Mouse (Mus musculus) kidney, adult 9 months (tissue): ENCODE data around the gene Rnf126.
"Not testable (repeated sequence)": the region's sequence is repeated elsewhere in the genome, so short reads cannot be mapped to it uniquely, and the experiment has no call there.

ENCODE experiments used
- DNase-seq: peaks from one replicate; pipeline ENCODE4 v3.0.0; 2022

Rnf126 gene

DNA sequence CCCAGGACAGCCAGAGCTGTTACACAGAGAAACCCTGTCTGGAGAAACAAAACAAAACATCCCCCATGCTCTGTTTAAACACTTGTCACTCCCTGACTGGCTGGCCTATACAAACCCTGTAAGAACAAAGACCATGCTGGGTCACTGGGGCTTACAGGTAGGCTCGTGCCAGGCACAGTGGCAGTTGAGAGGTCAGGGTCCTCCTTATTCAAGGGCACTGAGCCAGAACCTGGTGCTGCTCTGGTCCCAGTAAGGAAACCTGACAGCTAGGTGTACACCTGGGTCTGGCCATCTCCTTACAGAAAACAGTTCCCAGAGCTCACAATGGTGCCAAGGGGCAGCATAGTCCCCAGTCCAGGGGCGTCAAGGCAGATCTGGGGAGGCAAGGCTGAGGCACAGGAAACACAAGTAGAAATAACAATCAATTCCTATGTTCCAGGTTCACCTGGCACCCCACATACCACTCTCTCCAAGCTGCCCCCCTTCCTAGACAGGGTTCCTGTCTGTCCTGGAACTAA lies 1.5 kb downstream of the Rnf126 start:
- peak; percentile 45 for DNase-seq

DNA sequence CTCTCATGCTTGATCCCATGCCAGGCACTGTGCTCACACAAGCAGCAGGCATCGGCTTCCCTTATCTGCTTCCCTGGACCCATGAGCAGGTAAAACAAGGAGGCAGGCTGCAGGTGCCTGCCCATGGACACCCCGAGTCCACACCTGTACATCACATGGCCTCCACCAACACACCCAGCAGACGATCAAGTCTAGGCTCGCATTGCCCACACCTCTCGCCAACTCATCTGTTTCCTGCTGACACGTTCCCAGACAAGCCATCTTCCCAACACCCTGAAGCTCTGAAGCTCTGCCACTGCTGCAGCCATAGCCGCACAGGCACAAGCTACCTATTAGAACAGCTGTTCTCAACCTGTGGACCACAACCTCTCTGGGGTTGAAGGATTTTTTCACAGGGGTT lies 2.5 kb downstream of the Rnf126 start:
- no peak for DNase-seq

DNA sequence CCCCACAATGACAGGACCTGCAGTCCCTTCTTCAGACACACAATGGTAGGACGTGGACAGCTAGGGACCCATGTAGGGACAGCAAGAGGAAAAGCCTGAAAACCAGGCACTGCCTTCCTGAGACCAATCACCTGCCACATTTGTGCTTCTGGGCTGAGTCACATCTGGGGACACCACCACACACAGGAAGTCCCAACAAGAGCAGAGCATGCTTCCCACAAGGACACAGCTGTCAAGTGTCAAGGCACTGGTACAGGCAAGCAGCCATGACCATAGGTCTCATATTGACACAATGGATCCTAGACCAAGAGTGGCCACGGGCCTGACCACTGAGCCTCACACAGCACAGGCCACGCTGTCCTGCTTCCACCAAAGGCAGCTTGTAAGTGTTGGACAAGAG lies 3.9 kb downstream of the Rnf126 start:
- no peak for DNase-seq

DNA sequence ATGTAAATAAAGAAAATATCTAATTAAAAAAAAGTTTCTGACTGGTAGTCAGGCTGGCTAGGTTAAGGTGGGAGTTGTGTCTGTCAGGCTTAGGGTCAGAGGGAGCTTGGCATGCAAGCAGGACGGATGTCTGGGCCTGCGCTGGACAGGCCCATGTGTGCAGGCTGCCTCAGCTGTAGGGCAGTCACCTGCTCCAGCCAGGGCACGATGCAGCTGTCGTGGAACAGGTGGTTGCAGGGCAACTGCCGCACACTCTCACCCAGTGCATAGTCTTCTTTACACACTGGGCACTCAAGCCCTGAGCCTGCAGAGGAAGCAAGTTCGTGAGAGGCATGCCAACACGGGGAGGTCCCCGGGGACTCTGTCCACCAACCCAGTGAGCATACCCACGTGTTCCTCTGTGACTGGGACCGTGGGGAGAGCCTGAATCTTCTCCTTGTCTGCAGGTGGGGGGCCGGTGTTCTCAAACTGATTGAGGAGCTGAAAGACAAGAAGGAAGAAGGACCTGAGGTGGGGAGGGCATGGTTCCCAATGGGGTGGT lies 6.1 kb downstream of the Rnf126 start:
- no peak for DNase-seq

DNA sequence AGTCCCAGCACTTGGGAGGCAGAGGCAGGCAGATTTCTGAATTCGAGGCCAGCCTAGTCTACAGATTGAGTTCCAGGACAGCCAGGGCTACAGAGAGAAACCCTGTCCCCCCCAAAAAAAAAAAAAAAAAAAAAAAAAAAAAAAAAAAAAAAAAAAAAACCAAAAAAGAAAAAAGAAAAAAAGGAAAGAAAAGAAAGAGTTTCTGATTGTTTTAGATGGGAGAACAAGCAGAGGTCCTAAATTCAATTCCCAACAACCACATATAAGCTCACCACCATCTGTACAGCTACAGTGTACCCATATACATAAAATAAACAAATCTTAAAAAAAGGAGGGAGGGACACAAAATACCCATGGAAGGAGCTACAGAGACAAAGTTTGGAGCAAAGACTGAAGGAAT lies 7.1 kb downstream of the Rnf126 start:
- DNase-seq = not testable (repeated sequence)

DNA sequence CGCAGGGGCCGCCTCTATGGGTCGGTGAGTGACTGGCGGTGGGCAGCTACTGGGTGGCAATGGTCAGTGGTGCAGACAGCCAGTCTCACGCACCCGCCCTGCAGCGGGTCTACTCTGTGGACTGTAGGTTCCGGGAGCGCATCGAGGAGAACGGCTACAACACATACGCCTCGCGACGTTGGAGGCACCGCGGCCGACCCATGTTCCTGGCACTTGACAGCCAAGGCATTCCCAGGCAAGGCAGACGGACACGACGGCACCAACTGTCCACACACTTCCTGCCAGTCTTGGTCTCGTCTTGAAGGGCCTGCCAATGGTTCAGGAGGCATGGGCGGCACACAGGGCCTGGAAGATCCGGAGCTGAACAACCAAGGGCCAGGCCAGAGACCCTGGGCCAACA lies 10.1 kb downstream of the Rnf126 start:
- DNase-seq = no peak

DNA sequence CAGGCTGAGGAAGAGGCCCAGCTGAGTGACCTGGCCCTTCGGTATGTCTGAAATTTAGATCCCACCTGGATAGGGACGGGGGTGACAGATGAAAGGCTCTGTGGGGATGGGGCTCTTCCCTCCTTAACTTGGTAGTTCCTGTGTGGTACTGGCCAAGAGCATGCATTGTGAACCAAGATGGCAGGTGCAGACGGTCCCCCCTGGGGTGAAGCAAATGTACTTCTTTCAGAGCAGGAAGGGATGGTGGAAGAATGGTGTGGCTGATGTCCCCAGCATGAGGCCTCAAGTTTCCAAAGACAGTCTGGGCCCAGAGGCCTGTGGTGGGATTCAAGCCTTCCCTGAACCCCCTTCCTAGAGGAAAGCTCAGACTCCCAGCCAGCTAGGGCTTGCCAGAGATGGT lies 10.9 kb downstream of the Rnf126 start:
- no peak for DNase-seq

DNA sequence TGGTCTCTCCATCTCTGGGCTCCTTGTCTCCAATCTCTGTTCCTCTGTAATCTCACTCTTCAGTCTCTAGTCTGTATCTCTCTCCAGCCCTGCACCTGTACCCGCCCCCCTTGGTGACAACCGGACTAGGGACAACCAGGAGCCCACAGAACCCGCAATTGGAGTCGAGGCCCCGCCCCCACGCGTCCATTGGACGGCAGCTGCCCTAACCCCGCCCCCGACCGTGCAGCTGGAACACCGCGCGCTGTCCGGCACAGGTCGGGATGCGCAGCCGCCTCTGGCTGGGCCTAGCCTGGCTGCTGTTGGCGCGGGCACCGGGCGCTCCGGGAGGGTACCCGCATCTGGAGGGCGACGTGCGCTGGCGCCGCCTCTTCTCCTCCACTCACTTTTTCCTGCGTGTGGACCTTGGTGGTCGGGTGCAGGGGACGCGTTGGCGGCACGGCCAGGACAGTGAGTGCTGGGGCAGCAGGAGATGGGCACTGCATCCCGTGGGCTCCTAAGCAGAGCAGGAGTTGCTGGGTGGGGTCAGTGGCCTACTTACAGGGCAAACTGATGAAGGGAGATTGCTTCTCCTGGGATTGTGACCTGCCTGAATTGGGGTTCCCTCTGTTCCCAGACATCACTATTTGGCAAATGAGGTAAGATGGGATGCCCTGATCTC lies 11.8 kb downstream of the Rnf126 start, which contains the start of gene Fgf22:
Gene Fgf22, plus strand, starts transcription at position 221 of the 661 bp plus-strand sequence.
- DNase-seq = peak; percentile 75

DNA sequence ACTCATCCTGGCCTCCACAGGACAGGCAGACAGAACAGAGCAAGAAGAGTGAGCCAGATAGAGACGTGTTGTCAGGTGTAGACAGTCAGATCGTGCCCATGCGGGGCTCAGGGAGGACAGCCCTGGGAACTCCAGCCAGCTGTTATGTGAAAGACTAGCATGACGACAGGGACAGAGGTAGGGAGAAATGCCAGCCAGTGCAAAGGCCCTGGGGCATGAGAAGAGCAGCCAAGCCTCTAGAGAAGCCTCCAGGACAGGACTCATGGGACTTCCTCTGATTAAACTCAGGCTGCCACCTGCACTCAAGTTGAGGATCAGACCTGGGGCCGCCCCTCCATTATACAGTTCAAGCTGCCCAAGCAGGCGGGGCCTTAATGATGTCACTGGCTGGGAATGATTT lies 18.3 kb downstream of the Rnf126 start:
- no peak for DNase-seq

DNA sequence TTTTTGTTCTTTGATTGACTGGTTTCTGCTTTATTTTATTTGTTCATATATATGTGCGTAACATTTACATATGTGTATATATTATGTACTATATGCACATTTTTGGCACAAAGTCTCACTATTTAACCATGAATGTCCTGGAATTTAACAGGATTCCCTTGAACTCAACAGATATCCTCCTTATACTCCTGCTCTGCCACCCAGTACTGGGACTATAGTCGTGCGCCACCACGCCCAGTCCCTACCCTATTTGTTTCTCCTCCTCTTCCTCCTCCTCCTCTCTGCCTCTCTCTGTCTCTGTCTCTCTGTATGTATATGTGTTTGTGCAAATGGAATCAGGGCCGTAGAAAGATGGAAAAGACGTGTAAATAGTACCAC lies 20.0 kb downstream of the Rnf126 start:
- DNase-seq = peak; percentile 42

DNA sequence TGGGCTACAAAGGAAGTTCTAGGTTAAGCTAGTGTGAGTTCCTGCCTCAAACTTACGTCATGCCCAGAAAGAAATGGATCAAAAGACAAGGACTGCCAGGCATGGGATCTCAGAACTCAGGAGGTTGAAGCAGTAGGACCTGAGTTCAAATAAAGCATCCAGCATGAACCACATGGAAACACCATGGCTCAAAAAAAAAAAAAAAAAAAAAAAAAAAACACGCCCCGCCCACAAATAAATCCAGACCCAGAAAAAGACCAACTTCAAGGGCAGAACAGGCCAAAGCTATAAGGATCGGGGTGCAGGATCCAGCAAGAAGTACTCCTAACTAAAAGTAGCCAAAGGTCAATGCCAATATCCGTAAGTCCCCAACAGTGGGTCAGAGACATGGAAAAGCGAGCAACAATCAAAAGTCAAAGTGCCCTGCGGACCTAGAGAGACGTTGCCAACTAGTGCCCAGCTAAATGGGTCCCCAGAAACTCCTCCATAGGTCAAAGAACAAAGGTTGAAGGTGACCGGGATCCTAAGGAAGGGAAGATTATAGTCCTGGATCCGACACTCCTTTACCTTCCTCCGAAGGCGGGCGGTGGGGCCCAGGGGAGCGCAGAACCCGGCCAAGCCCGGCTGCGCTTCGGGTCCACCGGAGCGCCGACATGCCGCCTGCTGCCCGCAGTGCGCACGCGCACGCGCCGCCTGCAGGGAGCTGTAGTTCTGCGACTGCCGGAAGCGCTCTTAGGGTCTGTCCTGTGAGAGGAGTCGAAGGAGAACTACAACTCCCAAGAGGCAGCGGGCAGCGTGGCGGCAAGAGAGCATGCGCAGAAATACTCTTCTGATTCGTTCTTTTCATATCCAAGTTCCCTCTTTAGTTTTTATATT lies 20.6 kb downstream of the Rnf126 start, which contains the start of gene Polrmt:
Gene Polrmt, minus strand, starts transcription at position 684 of the 876 bp plus-strand sequence.
- DNase-seq = peak; percentile 99

DNA sequence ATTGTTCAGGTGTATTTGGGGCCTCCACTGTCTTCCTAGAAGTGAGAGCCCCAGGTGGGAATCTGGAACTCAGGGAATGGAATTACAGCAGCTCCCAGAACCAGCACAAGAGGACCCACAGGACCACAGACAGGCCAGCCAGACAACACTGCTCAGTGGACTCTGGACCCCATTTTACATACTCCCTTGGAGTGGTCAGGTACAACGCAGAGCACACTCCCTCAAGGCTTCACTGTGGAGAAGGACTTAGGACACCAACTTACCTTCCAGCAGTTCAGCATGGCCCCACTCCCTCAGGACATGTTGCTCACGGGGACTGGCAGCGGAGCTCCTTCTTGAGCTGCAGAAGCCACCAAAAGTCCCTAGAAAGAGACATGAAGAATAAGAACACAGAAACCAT lies 21.3 kb downstream of the Rnf126 start:
- peak; percentile 57 for DNase-seq

DNA sequence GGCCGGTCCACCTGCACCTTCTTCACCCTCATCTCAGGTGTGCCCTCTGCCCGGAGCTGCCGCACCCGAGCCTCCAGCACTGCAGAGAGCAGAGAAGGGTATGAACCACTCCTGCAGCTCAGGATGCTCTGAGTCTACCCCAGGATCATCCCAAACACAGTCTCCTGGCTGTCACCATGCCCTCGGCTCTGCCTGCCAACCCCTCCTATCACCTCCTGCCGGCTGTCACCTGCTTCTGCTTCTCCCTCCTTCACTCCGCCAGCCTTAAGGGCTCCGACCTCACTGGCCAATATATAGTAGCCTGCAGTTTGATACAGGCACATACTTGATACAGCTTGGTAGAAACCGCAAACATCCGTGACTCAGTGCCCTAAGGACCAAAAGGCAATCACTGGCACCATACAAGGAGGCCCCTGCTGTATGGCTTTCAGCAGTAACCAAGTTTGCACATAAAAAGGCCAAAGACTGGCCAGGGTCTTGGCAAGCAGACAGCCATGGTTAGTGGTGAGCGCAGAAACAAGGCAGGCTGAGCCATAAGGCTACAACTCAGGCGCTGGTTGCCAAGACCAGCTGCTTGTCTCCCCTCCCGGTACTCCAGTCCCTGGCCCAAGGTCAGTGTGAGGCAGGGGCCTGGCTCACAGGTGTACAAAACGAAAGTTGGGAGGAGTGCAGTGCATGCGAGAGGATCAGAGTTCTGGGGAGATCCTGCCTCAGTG lies 22.9 kb downstream of the Rnf126 start:
- no peak for DNase-seq

DNA sequence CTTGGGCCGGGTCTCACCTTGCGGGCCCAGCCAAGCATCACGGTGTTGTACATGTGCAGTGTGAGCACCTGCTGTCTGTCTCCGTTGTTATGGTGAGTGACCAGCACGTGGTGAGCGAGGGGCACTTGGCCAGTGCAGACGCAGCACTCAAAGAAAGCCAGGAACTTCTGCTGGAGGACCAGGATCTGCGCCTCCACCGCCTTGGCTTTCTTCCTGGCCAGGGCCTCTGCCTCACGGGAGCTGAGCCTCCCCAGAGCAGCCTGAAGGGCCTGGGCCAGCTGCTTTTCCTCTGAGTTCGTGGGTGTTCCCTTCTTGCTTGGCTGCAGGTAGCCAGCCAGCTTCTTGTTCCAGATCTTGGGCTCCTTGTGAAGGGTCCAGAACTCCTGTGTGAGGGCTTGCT lies 23.6 kb downstream of the Rnf126 start:
- no peak for DNase-seq

DNA sequence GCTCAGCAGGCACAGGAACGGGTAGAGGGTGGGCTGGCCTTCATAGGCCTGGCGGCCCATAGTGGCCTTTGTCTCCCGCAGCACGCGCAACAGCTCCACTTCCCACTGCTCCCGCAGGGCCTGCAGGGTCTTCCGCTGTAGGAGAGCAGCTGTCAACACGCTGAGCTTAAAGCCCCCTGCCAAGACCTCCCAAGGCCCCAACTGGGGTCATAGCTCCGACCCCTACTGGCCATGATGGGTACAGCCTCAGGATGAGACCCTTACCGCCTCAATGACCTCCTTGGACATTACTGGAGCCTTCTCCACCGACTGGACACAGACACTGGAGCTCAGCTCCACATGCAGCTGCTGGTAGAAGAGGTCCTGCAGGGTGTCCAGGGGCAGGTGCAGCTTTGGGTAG lies 25.9 kb downstream of the Rnf126 start:
- DNase-seq = no peak

DNA sequence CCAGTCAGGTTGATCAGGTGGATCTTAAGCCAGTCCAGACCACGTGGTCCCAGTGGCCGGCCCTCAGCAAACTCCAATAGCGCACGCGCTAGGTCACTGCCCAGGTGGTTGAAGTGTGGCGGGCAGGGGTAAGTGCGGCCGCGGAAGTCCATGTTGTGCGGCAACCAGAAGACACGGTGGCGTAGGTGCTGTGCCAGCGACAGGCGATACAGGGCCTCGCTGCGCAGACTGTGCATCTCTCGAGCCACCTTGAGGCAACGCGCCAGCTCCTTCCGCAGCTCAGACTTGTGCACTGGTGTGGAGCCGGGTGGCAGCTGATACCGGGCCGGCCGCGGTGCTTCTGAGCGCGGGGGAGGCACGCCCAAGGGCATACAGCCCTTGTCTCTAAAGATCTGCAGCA lies 27.5 kb downstream of the Rnf126 start:
- no peak for DNase-seq

DNA sequence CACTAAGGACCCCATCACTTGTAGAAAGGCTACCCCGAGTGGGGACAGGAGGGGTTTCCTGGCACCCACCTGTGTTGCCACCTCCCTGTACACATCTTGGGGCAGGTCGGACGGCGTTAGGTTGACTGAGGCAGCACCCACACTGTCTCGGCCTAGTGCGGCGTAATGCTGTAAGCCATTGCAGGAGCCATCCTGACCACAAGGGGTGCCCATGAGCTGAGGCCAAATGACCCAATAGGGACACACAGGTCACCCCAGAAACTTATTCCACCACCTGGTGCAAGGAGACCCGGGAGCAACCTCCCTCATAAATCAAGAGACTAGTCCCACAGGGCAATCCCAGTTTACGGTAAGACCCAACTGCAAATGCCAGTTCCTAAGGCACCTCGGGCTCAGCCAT lies 28.5 kb downstream of the Rnf126 start:
- DNase-seq = peak; percentile 45

DNA sequence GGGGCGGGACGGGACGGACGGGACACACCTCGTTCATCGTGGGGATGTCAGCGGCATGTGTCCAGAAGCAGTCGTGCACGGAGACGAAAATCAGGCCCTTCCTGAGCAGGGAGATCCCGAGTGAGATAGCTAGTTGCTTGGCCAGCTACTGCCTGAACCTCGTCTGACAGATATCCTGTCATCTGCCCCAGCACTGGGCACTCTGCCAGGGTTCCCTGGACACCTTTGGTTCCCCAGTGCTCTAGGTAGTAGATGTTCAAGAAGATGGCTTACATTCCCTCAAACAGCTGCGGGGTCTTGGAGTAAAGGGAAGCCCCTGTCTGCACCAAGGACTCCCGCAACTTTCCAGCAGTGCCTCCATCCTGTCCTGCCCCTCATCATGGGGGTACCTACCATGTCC lies 30.0 kb downstream of the Rnf126 start:
- DNase-seq = no peak

DNA sequence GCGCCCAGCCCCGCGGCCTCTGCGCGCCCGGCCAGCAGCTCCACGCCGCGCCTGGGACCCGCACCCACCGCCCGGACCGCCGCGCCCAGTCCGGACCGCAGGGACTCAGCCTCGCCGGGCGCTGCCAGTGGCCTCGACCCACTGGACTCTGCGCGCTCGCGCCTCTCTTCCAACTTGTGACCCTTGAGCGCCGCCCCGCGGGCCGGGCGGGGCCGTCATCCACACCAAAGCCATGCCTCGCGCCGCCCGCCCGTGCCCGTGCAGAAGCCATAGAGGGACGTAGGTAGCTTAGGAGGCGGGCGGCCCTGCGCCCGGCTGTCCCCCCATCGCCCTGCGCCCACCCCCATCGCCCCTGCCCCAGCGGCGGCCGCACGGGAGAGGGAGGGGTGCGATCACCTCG lies 31.4 kb downstream of the Rnf126 start:
- no peak for DNase-seq

DNA sequence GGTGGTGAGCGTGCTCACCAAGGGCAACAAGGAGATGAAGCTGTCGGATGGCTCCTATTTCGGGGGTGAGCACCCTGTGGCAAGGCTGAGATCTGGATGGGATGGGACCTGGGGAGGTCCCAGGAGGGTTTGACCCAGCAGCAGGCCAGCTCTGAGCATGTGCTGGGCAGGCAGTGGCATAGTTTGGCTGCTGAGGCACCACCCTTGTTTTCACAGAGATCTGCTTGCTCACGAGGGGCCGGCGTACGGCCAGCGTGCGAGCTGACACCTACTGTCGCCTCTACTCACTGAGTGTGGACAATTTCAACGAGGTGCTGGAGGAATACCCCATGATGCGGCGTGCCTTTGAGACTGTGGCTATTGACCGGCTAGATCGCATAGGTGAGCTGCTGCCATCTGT lies 32.9 kb downstream of the Rnf126 start:
- DNase-seq = no peak

DNA sequence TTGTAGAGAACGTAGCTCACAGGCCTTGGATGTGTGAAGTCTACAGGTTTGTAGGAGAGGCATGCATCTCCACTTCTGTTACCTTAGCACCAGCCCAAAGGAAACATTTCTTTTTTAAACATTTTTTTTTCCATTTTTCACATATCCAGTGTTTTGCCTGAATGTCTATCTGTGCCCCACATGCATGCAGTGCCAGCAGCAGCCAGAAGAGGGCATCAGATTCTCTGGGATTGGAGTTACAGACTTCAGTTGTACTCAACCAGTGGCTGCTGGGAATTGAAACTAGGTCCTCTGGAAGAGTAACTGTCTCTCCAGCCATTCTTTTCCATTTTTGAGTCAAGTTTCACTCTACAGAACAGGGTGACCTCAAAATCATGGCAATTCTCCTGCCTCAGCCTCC lies 34.3 kb downstream of the Rnf126 start:
- DNase-seq = peak; percentile 44

DNA sequence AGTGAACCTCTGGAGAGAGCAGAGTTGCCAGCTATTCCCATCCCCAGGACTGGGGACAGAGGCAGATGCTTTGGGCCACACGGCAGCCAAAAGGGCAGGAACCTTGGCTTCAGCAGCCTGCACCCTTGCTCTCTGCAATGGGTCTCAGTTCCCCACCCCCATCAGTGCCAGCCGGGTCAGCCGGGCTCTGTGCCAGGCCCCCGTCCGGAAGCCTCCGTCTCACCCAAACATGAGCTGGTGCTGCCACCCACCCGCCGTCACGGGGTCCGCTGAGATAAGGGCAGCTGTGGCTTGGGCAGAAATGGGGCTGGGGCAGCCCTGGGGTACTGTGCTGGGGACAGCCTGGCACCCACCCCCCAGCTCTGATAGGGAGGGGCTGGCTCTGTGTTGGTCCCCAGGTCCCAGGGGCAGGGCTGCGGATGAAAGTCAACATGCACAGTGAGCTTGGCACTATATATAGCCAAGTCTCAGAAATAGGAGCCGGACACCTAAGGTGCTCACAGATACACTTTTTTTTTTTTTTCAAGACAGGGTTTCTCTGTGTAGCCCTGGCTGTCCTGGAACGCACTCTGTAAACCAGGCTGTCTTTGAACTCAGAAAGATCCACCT lies 37.3 kb downstream of the Rnf126 start:
- DNase-seq = no peak
